Mouse (Mus musculus) right cerebral cortex, postnatal 4 days (tissue): Measurements from ENCODE around the gene Naa35.

ENCODE experiments used
- DNase-seq: peaks from one replicate; pipeline ENCODE4 v3.0.0-alpha.2; 2022

The Naa35 gene

DNA sequence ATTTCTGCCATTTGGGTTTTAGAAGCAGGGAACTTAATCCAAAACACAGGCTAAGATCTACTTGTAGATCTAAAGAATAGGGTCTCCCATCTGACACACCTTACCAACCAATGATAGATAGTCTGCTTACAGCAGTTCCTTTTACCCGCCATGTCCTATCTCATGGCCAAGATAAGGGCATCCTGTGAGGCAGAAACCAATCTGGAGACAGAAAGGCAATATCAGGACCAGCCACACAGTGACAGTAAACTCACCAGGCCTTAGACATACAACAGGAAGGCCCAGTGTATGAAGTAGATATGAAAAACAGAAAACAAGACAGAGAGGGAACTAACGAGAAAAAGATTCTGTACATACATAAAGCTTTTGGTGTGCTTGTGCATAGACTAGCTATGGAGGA is 57.8 kb downstream of the Naa35 start:
- DNase-seq: no peak

- no peak for DNase-seq
Observed at GRCm38 (mm10) chr13:59645491-59645890, 60.4 kb downstream of the Naa35 start.

- no peak for DNase-seq
Observed at GRCm38 (mm10) chr13:59646674-59647244, 61.7 kb downstream of the Naa35 start.

- DNase-seq: no peak
Observed at GRCm38 (mm10) chr13:59647484-59647883, 62.4 kb downstream of the Naa35 start.

DNA sequence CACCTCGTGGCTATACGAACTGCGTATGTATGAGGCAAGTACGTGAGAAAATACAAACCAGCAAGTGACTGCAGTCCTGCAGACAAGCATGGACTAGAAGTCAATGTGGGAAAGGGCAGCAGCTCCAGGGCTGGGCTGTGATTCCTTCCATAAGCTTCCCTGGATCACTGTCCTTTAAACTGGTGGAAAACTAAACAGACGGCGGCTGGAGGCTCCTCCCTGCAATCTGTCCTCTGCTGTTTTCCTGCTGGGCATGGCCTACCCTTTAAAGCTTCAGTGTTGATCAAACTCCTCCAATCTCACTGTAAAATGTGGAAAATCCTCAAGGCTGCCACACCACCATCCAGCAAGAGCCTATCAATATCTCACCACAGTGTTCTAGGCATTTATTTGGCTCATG is 63.5 kb downstream of the Naa35 start:
- no peak for DNase-seq

GRCm38 (mm10) chr13:59649781-59650180 is 64.7 kb downstream of the Naa35 start:
- DNase-seq: no peak

DNA sequence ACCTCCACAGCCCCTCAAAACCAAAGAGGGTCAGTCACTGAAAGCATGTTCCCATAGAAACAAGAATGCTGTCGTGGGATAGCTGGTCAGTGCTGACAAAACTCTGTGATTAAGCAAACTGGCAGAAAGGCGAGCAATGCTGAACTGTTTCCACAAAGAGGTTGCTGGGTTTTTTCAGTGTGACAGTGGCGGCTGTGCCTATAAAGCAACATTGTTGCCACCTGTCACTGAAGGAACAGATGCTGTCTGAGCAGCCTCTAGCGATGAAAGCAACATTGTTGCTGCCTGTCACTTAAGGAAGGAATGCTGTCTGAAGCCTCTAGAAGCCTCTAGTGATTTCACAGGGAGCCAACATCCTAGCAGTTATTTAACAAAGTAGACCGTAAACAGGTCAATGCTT is 67.6 kb downstream of the Naa35 start:
- DNase-seq: no peak

DNA sequence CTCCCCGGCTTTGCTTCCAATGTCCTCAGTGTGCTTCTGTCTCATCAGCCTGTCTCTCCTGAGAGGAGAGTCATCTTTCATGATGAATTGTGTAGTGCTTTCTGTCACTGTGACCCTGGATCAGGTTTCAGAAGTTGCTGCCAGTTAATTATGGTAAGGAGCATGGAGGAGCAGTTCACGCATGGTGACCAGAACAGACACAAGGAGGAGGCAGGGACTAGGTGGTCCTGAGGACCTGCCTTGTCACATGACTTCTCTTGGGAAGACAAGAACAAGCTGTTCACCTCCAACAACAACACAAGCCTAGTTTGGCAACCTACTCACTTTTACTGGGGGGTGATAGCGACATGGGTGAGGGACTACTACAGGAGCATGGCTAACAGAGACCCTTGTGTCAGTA is 68.1 kb downstream of the Naa35 start:
- no peak for DNase-seq

DNA sequence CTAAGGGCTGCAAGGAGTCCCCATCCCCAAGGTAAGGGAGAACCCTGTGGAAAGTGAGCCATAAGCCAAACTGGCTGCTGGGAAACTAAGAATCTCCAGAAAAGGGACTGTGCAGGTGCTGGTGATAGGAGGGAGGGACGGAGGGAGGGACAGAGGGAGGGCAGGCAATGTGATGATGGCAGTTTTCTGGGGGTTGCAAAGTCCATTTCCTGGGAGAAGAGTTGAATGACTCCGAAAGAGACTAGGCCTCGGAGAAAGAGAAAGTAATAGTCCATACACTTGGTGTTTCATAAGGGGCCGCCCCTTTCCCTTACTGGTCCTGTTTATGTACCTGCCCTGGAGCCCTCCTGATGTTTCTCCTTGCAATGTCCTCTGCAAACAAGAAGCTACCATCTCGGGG is 69.4 kb downstream of the Naa35 start:
- no peak for DNase-seq

GRCm38 (mm10) chr13:59655718-59656315 is 70.8 kb downstream of the Naa35 start:
- DNase-seq: no peak

GRCm38 (mm10) chr13:59656316-59656832 is 71.3 kb downstream of the Naa35 start:
- no peak for DNase-seq

DNA sequence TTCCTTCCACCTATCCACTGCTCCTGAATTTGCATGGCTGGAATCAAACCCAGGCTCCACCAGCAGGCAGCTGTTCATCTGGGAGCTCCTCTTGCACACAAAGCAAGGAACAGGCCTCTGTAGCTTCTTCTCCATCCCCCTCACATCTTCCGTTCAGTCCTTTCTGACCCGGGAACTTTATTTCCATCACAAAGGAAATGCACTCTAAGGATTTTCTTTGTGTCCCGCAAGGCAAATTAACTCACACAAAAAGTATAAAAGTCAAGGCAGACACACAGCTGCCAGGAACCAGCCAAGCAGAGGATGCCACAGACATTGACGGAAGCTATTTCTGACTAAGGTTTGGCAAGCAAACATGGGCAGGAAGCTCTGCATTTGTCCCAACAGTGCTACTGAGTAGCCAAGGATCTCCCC is 71.9 kb downstream of the Naa35 start:
- DNase-seq: no peak

DNA sequence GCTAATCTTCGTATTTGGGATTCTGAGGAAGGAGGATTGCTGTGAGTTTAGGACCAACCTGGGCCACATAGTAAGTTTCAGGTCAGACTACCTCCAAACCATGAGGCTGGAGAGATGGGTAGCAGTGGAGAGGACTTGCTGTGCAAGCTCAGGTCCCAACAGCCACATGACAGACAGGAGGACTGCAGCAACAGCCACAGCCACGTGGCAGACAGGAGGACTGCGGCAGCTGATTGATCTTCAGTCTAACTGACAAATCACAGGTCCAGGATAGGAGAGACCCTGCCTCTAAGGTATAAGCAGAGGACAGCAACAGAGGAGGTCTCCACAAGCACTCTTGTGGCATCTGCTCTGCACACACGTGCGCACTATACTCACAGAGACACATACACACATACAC is 72.7 kb downstream of the Naa35 start:
- no peak for DNase-seq

DNA sequence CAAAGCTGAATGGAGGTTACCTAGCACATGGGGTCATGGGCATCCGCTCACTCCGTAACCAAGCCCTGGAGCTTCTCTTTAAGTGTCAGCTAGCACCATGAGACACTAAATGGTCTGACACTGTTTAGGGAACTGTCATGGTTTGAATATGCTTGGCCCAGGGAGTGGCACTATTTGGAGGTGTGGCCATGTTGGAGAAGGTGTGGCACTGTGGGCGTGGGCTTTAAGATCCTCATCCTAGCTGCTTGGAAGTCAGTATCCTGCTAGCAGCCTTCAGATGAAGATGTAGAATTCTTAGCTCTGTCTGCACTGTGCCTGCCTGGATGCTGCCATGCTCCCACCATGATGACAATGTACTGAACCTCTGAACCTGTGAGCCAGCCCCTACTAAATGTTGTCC is 75.3 kb downstream of the Naa35 start:
- no peak for DNase-seq

DNA sequence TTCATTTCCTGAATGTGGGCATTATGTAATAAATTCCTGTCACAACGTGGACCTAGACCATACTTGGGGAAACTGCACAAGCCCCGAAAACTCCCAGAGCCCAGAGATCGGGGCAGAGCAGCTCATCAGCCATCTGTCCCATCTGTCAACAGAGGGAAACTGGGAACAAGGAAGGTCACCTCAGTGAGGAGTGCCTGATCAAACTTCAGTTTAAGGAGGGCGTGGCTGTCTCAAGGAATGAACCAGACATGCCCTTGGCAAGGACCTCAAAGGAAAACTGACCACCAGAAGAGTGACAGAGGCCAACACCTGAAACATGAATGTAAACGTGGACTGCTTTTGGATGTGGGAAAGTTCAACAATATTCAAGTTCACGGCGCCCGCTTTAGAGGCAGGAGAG is 76.3 kb downstream of the Naa35 start:
- DNase-seq: no peak

DNA sequence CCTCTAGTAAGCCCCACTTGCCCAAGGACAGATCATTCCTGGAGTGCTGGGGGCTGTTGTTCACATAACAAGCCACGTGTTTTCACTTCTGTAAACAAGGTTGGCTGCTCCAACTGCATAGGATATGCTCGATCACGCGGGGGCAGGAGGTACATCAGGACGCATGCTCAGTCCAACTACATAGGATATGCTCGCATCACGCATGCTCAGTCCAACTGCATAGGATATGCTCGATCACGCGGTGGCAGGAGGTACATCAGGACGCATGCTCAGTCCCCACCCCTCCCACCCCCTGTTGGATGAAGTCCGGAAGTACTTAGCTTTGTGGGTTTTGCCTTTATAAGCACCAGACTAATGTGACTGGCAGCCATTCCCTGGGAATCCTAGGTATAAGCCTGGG is 76.9 kb downstream of the Naa35 start:
- DNase-seq: no peak

DNA sequence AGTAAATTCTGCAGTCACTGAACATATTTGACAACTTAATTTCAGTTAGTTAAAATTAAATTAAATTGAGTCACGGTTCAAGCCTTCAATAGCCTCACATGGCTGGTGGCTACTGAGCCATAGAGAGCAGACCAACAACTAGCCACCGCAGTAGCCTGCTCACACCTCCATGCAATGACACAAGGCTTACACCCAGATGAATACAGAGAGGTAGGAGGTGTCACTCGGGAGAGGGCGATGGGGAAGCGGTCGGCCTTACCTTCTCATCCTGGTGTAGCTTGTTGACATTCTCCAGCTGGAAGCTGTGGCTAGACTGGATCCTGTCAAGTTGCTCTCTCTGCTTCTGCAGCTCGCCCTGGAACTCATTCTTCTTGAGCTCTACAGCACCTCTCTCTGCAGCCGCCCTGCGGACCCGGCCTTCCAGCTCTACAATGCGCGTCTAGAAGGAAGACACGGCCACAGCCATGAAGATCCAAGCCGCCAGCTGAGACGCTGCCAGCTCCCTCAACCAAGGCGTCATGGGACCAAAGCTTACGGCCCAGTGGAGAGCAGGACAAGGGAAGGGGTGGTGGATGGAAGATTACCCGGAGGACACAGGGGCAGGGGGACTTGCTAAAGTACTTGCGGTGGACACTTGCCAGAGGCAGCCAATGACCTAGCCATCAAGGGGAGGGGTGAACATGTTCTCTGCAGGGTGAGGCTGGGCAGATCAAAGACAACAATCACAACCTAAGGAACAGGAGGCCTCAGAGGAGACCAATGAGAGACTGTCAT is 79.1 kb downstream of the Naa35 start:
- DNase-seq: no peak

DNA sequence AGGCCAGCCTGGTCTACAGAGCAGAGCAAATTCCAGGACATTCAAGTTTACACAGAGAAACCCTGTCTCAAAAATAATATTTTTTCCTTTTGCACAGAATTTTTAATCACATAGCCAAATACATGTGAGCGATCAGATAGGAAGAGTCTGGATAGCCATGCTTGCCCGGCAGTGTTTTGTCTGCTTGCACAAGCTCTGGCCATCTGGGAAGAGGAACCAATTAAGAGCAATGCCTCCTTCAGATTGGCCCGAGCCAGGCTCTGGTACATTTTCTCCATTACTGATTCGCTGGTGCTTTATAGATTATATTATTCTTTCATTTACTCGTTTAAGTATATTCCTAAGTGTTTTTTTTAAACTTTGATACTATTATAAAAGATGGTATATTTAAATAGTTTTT is 82.7 kb downstream of the Naa35 start:
- no peak for DNase-seq

- no peak for DNase-seq
Observed at GRCm38 (mm10) chr13:59668501-59669093, 83.5 kb downstream of the Naa35 start.

- DNase-seq: no peak
Observed at GRCm38 (mm10) chr13:59669946-59670345, 84.9 kb downstream of the Naa35 start.

DNA sequence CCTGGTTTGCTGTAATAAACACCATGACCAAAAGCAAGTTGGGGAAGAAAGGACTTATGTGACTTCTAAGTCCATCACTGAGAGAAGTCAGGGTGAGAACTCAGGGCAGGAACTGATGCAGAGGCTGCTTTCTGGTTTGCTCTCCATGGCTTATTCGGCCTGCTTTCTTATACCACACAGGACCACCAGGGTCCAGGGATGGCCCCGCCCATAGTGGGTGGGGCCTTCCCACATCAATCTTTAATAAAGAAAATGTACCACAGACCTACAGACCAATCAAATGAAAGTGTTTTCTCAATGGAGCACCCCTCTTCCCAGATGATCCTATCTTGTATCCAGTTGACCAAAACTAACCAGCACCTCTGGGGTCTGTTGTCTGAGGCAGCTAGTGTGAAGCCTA is 86.5 kb downstream of the Naa35 start:
- DNase-seq: no peak

DNA sequence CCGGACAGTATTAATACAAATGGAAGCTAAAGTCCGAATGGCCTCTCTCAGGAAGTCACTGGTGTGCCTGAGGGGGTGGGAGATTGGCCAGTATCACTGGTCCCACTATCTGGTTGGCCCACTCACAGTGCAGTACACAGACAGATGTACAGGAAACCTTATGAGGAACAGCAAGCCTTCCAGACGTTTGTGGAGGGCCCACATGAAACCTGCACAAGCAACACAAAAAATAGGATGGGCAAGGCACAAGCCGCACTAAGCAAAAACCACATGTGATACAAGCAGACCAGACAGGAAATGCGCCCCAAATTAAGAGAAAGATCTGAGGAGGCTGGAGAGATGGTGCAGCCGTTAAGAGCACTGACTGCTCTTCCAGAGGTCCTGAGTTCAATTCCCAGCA is 87.2 kb downstream of the Naa35 start:
- no peak for DNase-seq

DNA sequence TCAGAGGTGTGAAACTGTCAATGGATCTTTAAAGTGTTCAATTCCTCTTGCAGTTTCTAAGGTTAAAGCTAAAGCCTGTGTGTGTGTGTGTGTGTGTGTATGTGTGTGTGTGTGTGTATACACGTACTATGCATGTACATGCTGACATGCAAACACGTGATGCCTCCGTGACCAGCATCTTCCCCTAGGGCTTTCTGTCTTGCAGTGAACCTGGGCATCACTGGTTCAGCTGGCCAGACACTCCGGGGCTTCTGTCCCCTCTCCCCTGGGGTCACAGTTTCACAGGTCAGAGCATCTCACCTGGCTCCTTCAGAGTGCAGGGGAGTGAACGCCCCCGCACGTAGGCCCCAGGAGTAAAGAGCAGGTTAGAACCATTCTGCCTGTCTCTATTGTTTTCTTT is 88.5 kb downstream of the Naa35 start:
- no peak for DNase-seq

DNA sequence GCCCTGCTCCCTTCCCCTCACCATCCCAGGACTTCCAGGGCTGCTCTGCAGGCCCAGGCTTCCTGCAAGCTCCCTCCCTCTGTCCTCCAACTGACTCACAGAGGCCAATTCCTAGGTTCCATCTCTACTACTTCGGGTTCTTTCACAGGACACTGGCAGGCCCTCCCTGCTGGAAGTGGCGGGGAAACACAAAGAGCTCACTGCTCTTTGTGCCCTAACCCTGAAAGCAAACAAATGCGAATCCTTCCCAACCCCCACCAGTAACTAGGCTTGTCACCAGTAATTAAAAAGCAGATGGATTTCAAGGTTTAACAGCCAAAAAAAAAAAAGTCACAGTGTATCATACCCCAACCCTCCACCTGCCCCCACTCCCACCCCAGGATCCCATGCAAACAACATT is 89.2 kb downstream of the Naa35 start:
- DNase-seq: no peak
